Mouse (Mus musculus) forebrain, postnatal 0 days (tissue): ENCODE data around the gene Ift46. TPM values are rescaled to one million over a fixed set of nuclear protein-coding genes. Genes with fewer than 3 reads are reported as not detected.
"Not testable (repeated sequence)": the region's sequence is repeated elsewhere in the genome, so short reads cannot be mapped to it uniquely, and the experiment has no call there.

ENCODE experiments used
- ATAC-seq: fragments of 200-750 bp; cut with Nextera tagmentation; 2 replicates; pipeline ENCODE4 v1.8.0; 2017; ENCODE audit warnings: mild to moderate bottlenecking, moderate library complexity
- DNase-seq: peaks from one replicate; pipeline ENCODE4 v3.0.0-alpha.2; 2015
- H3K27ac ChIP-seq: fragments of 300-500 bp; sonication (generic); 2 replicates; pipeline ENCODE4 v1.5.1; 2014; ENCODE audit warnings: low read depth, mild to moderate bottlenecking, antibody characterized with exemption, low read length, moderate library complexity, mixed read lengths
- H3K27me3 ChIP-seq: fragments of 300-500 bp; sonication (generic); 2 replicates; pipeline ENCODE4 v1.6.1; 2014; ENCODE audit warnings: mild to moderate bottlenecking, low read length, mixed read lengths; ENCODE audit not compliant: insufficient read depth
- H3K36me3 ChIP-seq: fragments of 300-500 bp; sonication (generic); 2 replicates; pipeline ENCODE4 v1.6.1; 2014; ENCODE audit warnings: mild to moderate bottlenecking, moderate library complexity; ENCODE audit not compliant: insufficient read depth
- H3K4me1 ChIP-seq: fragments of 300-500 bp; sonication (generic); 2 replicates; pipeline ENCODE4 v1.6.1; 2014; ENCODE audit warnings: antibody characterized with exemption; ENCODE audit not compliant: insufficient read depth
- H3K4me2 ChIP-seq: fragments of 300-500 bp; sonication (generic); 2 replicates; pipeline ENCODE4 v1.6.1; 2014; ENCODE audit warnings: low read depth, mild to moderate bottlenecking, moderate library complexity
- H3K4me3 ChIP-seq: fragments of 300-500 bp; sonication (generic); 2 replicates; pipeline ENCODE4 v1.5.1; 2014; ENCODE audit warnings: low read depth, low read length, mixed read lengths
- H3K9ac ChIP-seq: fragments of 300-500 bp; sonication (generic); 2 replicates; pipeline ENCODE4 v1.6.1; 2014; ENCODE audit warnings: mild to moderate bottlenecking
- H3K9me3 ChIP-seq: fragments of 300-500 bp; sonication (generic); 2 replicates; pipeline ENCODE4 v1.6.1; 2016; ENCODE audit warnings: low read length
- CTCF ChIP-seq: sonication (generic); IDR thresholded peaks from 2 replicates; pipeline ENCODE4 v1.5.1; 2016; ENCODE audit warnings: antibody characterized with exemption, control low read depth, low read depth
- WGBS: fragments of 180-500 bp; shearing (Covaris S2); extraction: QIAGEN DNeasy Blood & Tissue Kit; methylation state at CpG from one replicate; pipeline ENCODE4 v1.1.7; 2014; 5-methylcytosine and 5-hydroxymethylcytosine counted together
- polyA plus RNA-seq: library from polyadenylated mRNA; unstranded; fragments of >200 nt; fragmentation: Nextera tagmentation; extraction: Ambion mirVana; gene quantifications from 2 replicates; pipeline ENCODE4 v1.2.1, GENCODE M21; 2015
- total RNA-seq: library from RNA; depleted of rRNA; stranded (reverse); fragments of >200 nt; gene quantifications from 2 replicates; pipeline ENCODE4 v1.2.3, GENCODE M21; 2014

Gene Ift46
- total and polyA plus RNA-seq, 2 experiments from 2014 or later: 67.0 to 158 TPM

GRCm38 (mm10) chr9:44760873-44761272 is 6.8 kb upstream of the Ift46 start:
- WGBS: 76% methylated on average over 2 of the region's 2 CpGs
- DNase-seq (no peak), ATAC-seq (no peak)
- H3K4me1 ChIP-seq: peaks cover 4% of the 10 kb centered on the region; the same call in 1 of the 2 replicates
- no peaks in the 10 kb centered on the region for H3K9me3 ChIP-seq
- H3K9ac ChIP-seq: no peak overlapping the region
- no peak overlapping the region for H3K4me2 ChIP-seq
- no peak for TF ChIP-seq CTCF
- no peaks in the 10 kb centered on the region for H3K27me3 ChIP-seq
- no peak overlapping the region for H3K4me3 ChIP-seq
- peaks cover 14% of the 10 kb centered on the region for H3K36me3 ChIP-seq
- H3K27ac ChIP-seq: no peak overlapping the region

- 47% methylated on average over 7 of the region's 9 CpGs for WGBS
Observed at GRCm38 (mm10) chr9:44768029-44768394, 304 bp downstream of the Ift46 start.

GRCm38 (mm10) chr9:44771376-44771775 is 3.7 kb downstream of the Ift46 start:
- DNase-seq: no peak
- no peak for TF ChIP-seq CTCF
- H3K9ac ChIP-seq: no peak overlapping the region
- peaks cover 8% of the 10 kb centered on the region; the same call in 1 of the 2 replicates for H3K4me1 ChIP-seq
- H3K27ac ChIP-seq: no peak overlapping the region
- no peaks in the 10 kb centered on the region for H3K9me3 ChIP-seq
- 88% methylated on average over 5 of the region's 5 CpGs for WGBS
- H3K36me3 ChIP-seq: peaks cover 9% of the 10 kb centered on the region; the same call in 1 of the 2 replicates
- H3K4me3 ChIP-seq: no peak overlapping the region
- no peak for ATAC-seq
- H3K27me3 ChIP-seq: no peaks in the 10 kb centered on the region
- no peak overlapping the region for H3K4me2 ChIP-seq

More at GRCm38 (mm10) chr9:44768029-44768394, 304 bp downstream of the Ift46 start:
- not testable (repeated sequence) for H3K36me3 ChIP-seq, H3K27ac ChIP-seq, H3K9ac ChIP-seq, H3K27me3 ChIP-seq, H3K9me3 ChIP-seq, ATAC-seq
- peak overlapping the region; percentile 94 for H3K4me3 ChIP-seq
- DNase-seq: peak; percentile 24
- peak overlapping the region; percentile 46 for H3K4me2 ChIP-seq
- H3K4me1 ChIP-seq: peaks cover 12% of the 10 kb centered on the region; the same call in 1 of the 2 replicates

- Histone ChIP-seq H3K4me2 (no peak overlapping the region), H3K4me3 (0 out of 2 replicates have a peak overlapping the region, but pooled peaks have one; percentile 94), H3K9me3 (no peaks in the 10 kb centered on the region)
Observed at GRCm38 (mm10) chr9:44772392-44772749, 4.7 kb downstream of the Ift46 start.

GRCm38 (mm10) chr9:44772750-44773651 is 5.3 kb downstream of the Ift46 start:
- Histone ChIP-seq H3K4me1 (peaks cover 4% of the 10 kb centered on the region; the same call in 1 of the 2 replicates), H3K4me3 (peak overlapping the region; percentile 94), H3K9ac (peak overlapping the region; percentile 90), H3K27ac (peak overlapping the region; percentile 89), H3K4me2 (peak overlapping the region; percentile 86), H3K9me3 (no peaks in the 10 kb centered on the region), H3K36me3 (peaks cover 9% of the 10 kb centered on the region; the same call in 1 of the 2 replicates), H3K27me3 (no peaks in the 10 kb centered on the region)
- peak; percentile 100 for ATAC-seq
- peak; percentile 97 for DNase-seq
- WGBS: under 1% methylated on average over 41 of the region's 41 CpGs
- peak; percentile 90 for TF ChIP-seq CTCF

More at GRCm38 (mm10) chr9:44772392-44772749, 4.7 kb downstream of the Ift46 start:
- Histone ChIP-seq H3K36me3 (peaks cover 9% of the 10 kb centered on the region; the same call in 1 of the 2 replicates), H3K27ac (peak overlapping the region; percentile 59), H3K4me1 (peaks cover 4% of the 10 kb centered on the region; the same call in 1 of the 2 replicates), H3K9ac (no peak overlapping the region), H3K27me3 (no peaks in the 10 kb centered on the region)
- TF ChIP-seq CTCF: no peak
- DNase-seq: no peak
- WGBS: 28% methylated on average over 5 of the region's 5 CpGs
- ATAC-seq: no peak

- no peak overlapping the region for H3K27ac ChIP-seq
- H3K9me3 ChIP-seq: no peaks in the 10 kb centered on the region
- no peak overlapping the region for H3K4me2 ChIP-seq
- DNase-seq (no peak), ATAC-seq (no peak)
- H3K9ac ChIP-seq: no peak overlapping the region
- no peak for TF ChIP-seq CTCF
- peaks cover 48% of the 10 kb centered on the region for H3K36me3 ChIP-seq
- no peaks in the 10 kb centered on the region for H3K4me1 ChIP-seq
- WGBS: 81% methylated on average over 9 of the region's 9 CpGs
- no peaks in the 10 kb centered on the region for H3K27me3 ChIP-seq
- H3K4me3 ChIP-seq: no peak overlapping the region
Observed at GRCm38 (mm10) chr9:44792842-44793241, 25.1 kb downstream of the Ift46 start.

GRCm38 (mm10) chr9:44798298-44798697 is 30.6 kb downstream of the Ift46 start:
- peak overlapping the region; percentile 96 for H3K4me2 ChIP-seq
- 0 out of 2 replicates have a peak, but pooled peaks cover 6% of the 10 kb centered on the region for H3K4me1 ChIP-seq
- H3K36me3 ChIP-seq: no peaks in the 10 kb centered on the region; the same call in 1 of the 2 replicates
- no peaks in the 10 kb centered on the region for H3K9me3 ChIP-seq
- H3K27me3 ChIP-seq: no peaks in the 10 kb centered on the region
- 46% methylated on average over 7 of the region's 7 CpGs for WGBS
- peak overlapping the region; percentile 66; the same call in 1 of the 2 replicates for H3K9ac ChIP-seq
- ATAC-seq (no peak), DNase-seq (no peak)
- no peak overlapping the region for H3K27ac ChIP-seq
- no peak for TF ChIP-seq CTCF
- peak overlapping the region; percentile 55 for H3K4me3 ChIP-seq
